Mouse (Mus musculus) hindbrain, postnatal 0 days (tissue): ENCODE results near the gene Sdad1. TPM values are rescaled to one million over a fixed set of nuclear protein-coding genes. Genes with fewer than 3 reads are reported as not detected.

Experiments used
- ATAC-seq: fragments of 200-750 bp; cut with Nextera tagmentation; 2 replicates; pipeline ENCODE4 v1.8.0; 2017; ENCODE audit warnings: mild to moderate bottlenecking, moderate TSS enrichment, moderate library complexity
- DNase-seq: peaks from one replicate; pipeline ENCODE4 v3.0.0-alpha.2; 2015; ENCODE audit warnings: low spot score
- H3K27ac ChIP-seq: fragments of 300-500 bp; sonication (generic); 2 replicates; pipeline ENCODE4 v1.5.1; 2014; ENCODE audit warnings: mild to moderate bottlenecking
- H3K27me3 ChIP-seq: fragments of 300-500 bp; sonication (generic); 2 replicates; pipeline ENCODE4 v1.6.1; 2014; ENCODE audit warnings: low read length, mixed read lengths; ENCODE audit not compliant: insufficient read depth
- H3K36me3 ChIP-seq: fragments of 300-500 bp; sonication (generic); 2 replicates; pipeline ENCODE4 v1.6.1; 2014; ENCODE audit warnings: low read length, mixed read lengths; ENCODE audit not compliant: insufficient read depth
- H3K4me1 ChIP-seq: fragments of 300-500 bp; sonication (generic); 2 replicates; pipeline ENCODE4 v1.6.1; 2014; ENCODE audit warnings: antibody characterized with exemption, low read length, mixed read lengths; ENCODE audit not compliant: insufficient read depth
- H3K4me2 ChIP-seq: fragments of 300-500 bp; sonication (generic); 2 replicates; pipeline ENCODE4 v1.6.1; 2014; ENCODE audit warnings: low read depth, mild to moderate bottlenecking, low read length, moderate library complexity, mixed read lengths
- H3K4me3 ChIP-seq: fragments of 300-500 bp; sonication (generic); 2 replicates; pipeline ENCODE4 v1.5.1; 2014; ENCODE audit warnings: low read length
- H3K9ac ChIP-seq: fragments of 300-500 bp; sonication (generic); replicated peaks from 2 replicates; pipeline ENCODE4 v1.6.1; 2014; ENCODE audit warnings: mild to moderate bottlenecking, low read length, moderate library complexity, mixed read lengths
- H3K9me3 ChIP-seq: fragments of 300-500 bp; sonication (generic); 2 replicates; pipeline ENCODE4 v1.6.1; 2016; ENCODE audit warnings: low read length, mixed read lengths
- CTCF ChIP-seq: IDR thresholded peaks from 2 replicates; pipeline ENCODE4 v1.5.1; 2016; ENCODE audit warnings: antibody characterized with exemption, control low read depth, low read depth
- WGBS: fragments of 180-500 bp; shearing (Covaris S2); extraction: QIAGEN DNeasy Blood & Tissue Kit; methylation state at CpG from one replicate; pipeline ENCODE4 v1.1.7; 2014; 5-methylcytosine and 5-hydroxymethylcytosine counted together
- polyA plus RNA-seq: library from polyadenylated mRNA; unstranded; fragments of >200 nt; fragmentation: Nextera tagmentation; extraction: Ambion mirVana; gene quantifications from 2 replicates; pipeline ENCODE4 v1.2.1, GENCODE M21; 2015
- total RNA-seq: library from RNA; depleted of rRNA; stranded (reverse); fragments of >200 nt; gene quantifications from 2 replicates; pipeline ENCODE4 v1.2.3, GENCODE M21; 2014; rRNA removed

Gene Sdad1
- total and polyA plus RNA-seq, 2 experiments from 2014 or later = 28.3 to 30.6 TPM

GRCm38 (mm10) chr5:92244900-92245299 lies 65.4 kb downstream of the Sdad1 start:
- TF ChIP-seq CTCF = no peak
- no peak overlapping the region for H3K4me3 ChIP-seq

GRCm38 (mm10) chr5:92240769-92241168 lies 69.5 kb downstream of the Sdad1 start:
- H3K9me3 ChIP-seq = no peaks in the 10 kb centered on the region
- TF ChIP-seq CTCF = no peak
- no peak overlapping the region for H3K27ac ChIP-seq
- H3K4me3 ChIP-seq = no peak overlapping the region
- H3K27me3 ChIP-seq = no peaks in the 10 kb centered on the region
- DNase-seq (no peak), ATAC-seq (no peak)
- 80% methylated on average over 12 of the region's 12 CpGs for WGBS
- H3K9ac ChIP-seq = no peak overlapping the region
- no peaks in the 10 kb centered on the region for H3K36me3 ChIP-seq
- H3K4me2 ChIP-seq = no peak overlapping the region
- no peaks in the 10 kb centered on the region for H3K4me1 ChIP-seq

More at GRCm38 (mm10) chr5:92244900-92245299, 65.4 kb downstream of the Sdad1 start:
- Histone ChIP-seq H3K4me2 (no peak overlapping the region), H3K36me3 (no peaks in the 10 kb centered on the region), H3K9ac (no peak overlapping the region), H3K9me3 (0 out of 2 replicates have a peak, but pooled peaks cover 4% of the 10 kb centered on the region), H3K4me1 (no peaks in the 10 kb centered on the region), H3K27me3 (no peaks in the 10 kb centered on the region), H3K27ac (no peak overlapping the region)
- ATAC-seq = no peak
- no peak for DNase-seq
- whole genome bisulfite sequencing = 98% methylated on average over 2 of the region's 2 CpGs

- no peaks in the 10 kb centered on the region for H3K36me3 ChIP-seq
- peak overlapping the region; percentile 19; the same call in 1 of the 2 replicates for H3K4me2 ChIP-seq
- H3K27ac ChIP-seq = no peak overlapping the region
- no peak overlapping the region for H3K9ac ChIP-seq
- H3K4me3 ChIP-seq = no peak overlapping the region
- no peaks in the 10 kb centered on the region for H3K27me3 ChIP-seq
- ATAC-seq (peak; percentile 83), DNase-seq (peak; percentile 87)
- 39% methylated on average over 29 of the region's 29 CpGs for WGBS
- TF ChIP-seq CTCF = peak; percentile 86
- no peaks in the 10 kb centered on the region for H3K9me3 ChIP-seq
- no peaks in the 10 kb centered on the region for H3K4me1 ChIP-seq
These were observed 70.7 kb downstream of the Sdad1 start for GRCm38 (mm10) chr5:92239333-92240232.

- no peak for DNase-seq
- WGBS = 71% methylated on average over 5 of the region's 5 CpGs
These were observed 75.2 kb downstream of the Sdad1 start for GRCm38 (mm10) chr5:92234939-92235557.

More at GRCm38 (mm10) chr5:92234939-92235557, 75.2 kb downstream of the Sdad1 start:
- no peaks in the 10 kb centered on the region for H3K27me3 ChIP-seq
- no peak overlapping the region for H3K4me2 ChIP-seq
- no peaks in the 10 kb centered on the region for H3K9me3 ChIP-seq
- no peak overlapping the region for H3K27ac ChIP-seq
- no peak overlapping the region for H3K4me3 ChIP-seq
- H3K4me1 ChIP-seq = no peaks in the 10 kb centered on the region
- no peak for TF ChIP-seq CTCF
- ATAC-seq = peak; percentile 8; the same call in 1 of the 2 replicates
- no peaks in the 10 kb centered on the region for H3K36me3 ChIP-seq
- H3K9ac ChIP-seq = no peak overlapping the region

Other genes with a start within 250 kb of the Sdad1 start
- gene G3bp2, start 226.8 kb downstream of the Sdad1 start, total RNA-seq = 132 and 143 TPM in 2 replicates
- gene G3bp2, start 226.8 kb downstream of the Sdad1 start, polyA plus RNA-seq = 265 and 271 TPM in 2 replicates
- 16.1 and 17.7 TPM in 2 replicates for gene Uso1, start 172.5 kb downstream of the Sdad1 start, total RNA-seq
- 29.6 and 29.8 TPM in 2 replicates for gene Uso1, start 172.5 kb downstream of the Sdad1 start, polyA plus RNA-seq
- gene U90926, start 95.1 kb downstream of the Sdad1 start, total RNA-seq = not detected in 2 replicates
- not detected in 2 replicates for gene U90926, start 95.1 kb downstream of the Sdad1 start, polyA plus RNA-seq
- gene Ppef2, start 54.2 kb downstream of the Sdad1 start, total RNA-seq = 1.5 and 3.5 TPM in 2 replicates
- 0.35 and 0.43 TPM in 2 replicates for gene Ppef2, start 54.2 kb downstream of the Sdad1 start, polyA plus RNA-seq
- gene Naaa, start 32.3 kb downstream of the Sdad1 start, total RNA-seq = 28.9 and 44.9 TPM in 2 replicates
- gene Naaa, start 32.3 kb downstream of the Sdad1 start, polyA plus RNA-seq = 29.1 TPM in 2 replicates
- not detected in 2 replicates for gene Cxcl9, start 17.6 kb upstream of the Sdad1 start, total RNA-seq
- not detected in 2 replicates for gene Cxcl9, start 17.6 kb upstream of the Sdad1 start, polyA plus RNA-seq
- gene Art3, start 21.3 kb upstream of the Sdad1 start, total RNA-seq = 1.8 and 4.1 TPM in 2 replicates
- gene Art3, start 21.3 kb upstream of the Sdad1 start, polyA plus RNA-seq = 8.0 and 10.2 TPM in 2 replicates
- gene Cxcl10, start 38.4 kb upstream of the Sdad1 start, total RNA-seq = not detected in 2 replicates
- 0.54 and 0.80 TPM in 2 replicates for gene Cxcl10, start 38.4 kb upstream of the Sdad1 start, polyA plus RNA-seq
- 72.6 and 90.2 TPM in 2 replicates for gene Nup54, start 124.7 kb upstream of the Sdad1 start, total RNA-seq
- 41.3 and 42.3 TPM in 2 replicates for gene Nup54, start 124.7 kb upstream of the Sdad1 start, polyA plus RNA-seq
- gene Scarb2, start 196.4 kb upstream of the Sdad1 start, total RNA-seq = 112 and 125 TPM in 2 replicates
- 21.7 and 22.9 TPM in 2 replicates for gene Scarb2, start 196.4 kb upstream of the Sdad1 start, polyA plus RNA-seq
- gene Fam47e, start 244.6 kb upstream of the Sdad1 start, total RNA-seq = 0.68 and 1.9 TPM in 2 replicates
- gene Fam47e, start 244.6 kb upstream of the Sdad1 start, polyA plus RNA-seq = 1.4 and 1.5 TPM in 2 replicates